ENCODE assay signal across 8 mouse cellular contexts in the genomic region with DNA sequence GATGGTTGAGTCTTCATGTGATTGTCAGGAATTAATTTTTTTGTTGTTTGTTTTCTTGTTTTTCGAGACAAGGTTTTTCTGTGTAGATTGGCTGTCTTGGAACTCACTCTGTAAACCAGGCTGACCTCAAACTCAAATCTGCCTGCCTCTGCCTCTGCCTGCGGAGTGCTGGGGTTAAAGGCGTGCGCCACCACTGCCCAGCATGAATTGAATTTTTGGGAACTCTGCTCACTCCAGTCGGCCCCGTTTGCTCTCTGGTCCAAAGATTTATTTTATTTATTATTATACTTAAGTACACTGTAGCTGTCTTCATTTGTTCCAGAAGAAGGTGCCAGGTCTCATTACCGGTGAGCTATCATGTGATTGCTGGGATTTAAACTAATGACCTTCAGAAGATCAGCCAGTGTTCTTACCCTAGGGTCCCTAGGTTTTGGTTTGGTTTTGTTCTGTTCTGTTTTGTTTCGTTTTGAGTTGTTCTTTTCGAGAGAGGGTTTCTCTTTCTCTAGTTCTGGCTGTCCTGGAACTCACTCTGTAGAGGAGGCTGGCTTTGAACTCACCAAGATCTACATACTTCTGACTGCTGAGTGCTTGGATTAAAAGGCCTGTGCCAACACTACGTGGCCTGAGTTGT. TPM values are rescaled to one million over a fixed set of nuclear protein-coding genes. Genes with fewer than 3 reads are reported as not detected.
DNase-seq lines count a peak whose midpoint lies in the region; ATAC-seq lines count a peak whose summit lies in the region.

No protein-coding gene starts in this region.

- H3K4me3 ChIP-seq in kidney, embryonic 15.5 days (replicated peaks): peak overlapping the region; percentile 95
- H3K4me3 ChIP-seq in embryonic facial prominence, embryonic 10.5 days: peak overlapping the region; percentile 95
- H3K4me3 ChIP-seq in hindbrain, embryonic 16.5 days (ENCODE audit: low read length): peak overlapping the region; percentile 77
- H3K4me3 ChIP-seq in midbrain, embryonic 14.5 days (replicated peaks; ENCODE audit: low read depth, low read length): peak overlapping the region; percentile 90

- no peaks in the 10 kb centered on the region for H3K9me3 ChIP-seq in kidney, embryonic 15.5 days (replicated peaks)
- no peaks in the 10 kb centered on the region for H3K9me3 ChIP-seq in embryonic facial prominence, embryonic 10.5 days
- no peaks in the 10 kb centered on the region for H3K9me3 ChIP-seq in hindbrain, embryonic 16.5 days (ENCODE audit: control insufficient read depth, low read length)
- H3K9me3 ChIP-seq in midbrain, embryonic 14.5 days (ENCODE audit: control insufficient read depth, low read length): no peaks in the 10 kb centered on the region

- no peaks in the 10 kb centered on the region for H3K27me3 ChIP-seq in kidney, embryonic 15.5 days
- H3K27me3 ChIP-seq in embryonic facial prominence, embryonic 10.5 days (replicated peaks; ENCODE audit: low read depth, poor library complexity, severe bottlenecking): no peaks in the 10 kb centered on the region; the same call in 1 of the 2 replicates
- no peaks in the 10 kb centered on the region for H3K27me3 ChIP-seq in hindbrain, embryonic 16.5 days (replicated peaks; ENCODE audit: control insufficient read depth, insufficient read depth, low read length)
- no peaks in the 10 kb centered on the region for H3K27me3 ChIP-seq in midbrain, embryonic 14.5 days (ENCODE audit: control insufficient read depth, insufficient read depth, low read length)

- peak overlapping the region; percentile 94 for H3K4me2 ChIP-seq in kidney, embryonic 15.5 days
- H3K4me2 ChIP-seq in hindbrain, embryonic 16.5 days (ENCODE audit: low read length): peak overlapping the region; percentile 51
- peak overlapping the region; percentile 83 for H3K4me2 ChIP-seq in midbrain, embryonic 14.5 days (ENCODE audit: low read length)

- H3K27ac ChIP-seq in kidney, embryonic 15.5 days: peak overlapping the region; percentile 96
- H3K27ac ChIP-seq in embryonic facial prominence, embryonic 10.5 days (replicated peaks): peak overlapping the region; percentile 99
- H3K27ac ChIP-seq in hindbrain, embryonic 16.5 days (ENCODE audit: low read depth, low read length): peak overlapping the region; percentile 54; the same call in 1 of the 2 replicates
- no peak overlapping the region for H3K27ac ChIP-seq in midbrain, embryonic 14.5 days (replicated peaks; ENCODE audit: low read depth, low read length)

- H3K4me1 ChIP-seq in kidney, embryonic 15.5 days: peaks cover 44% of the 10 kb centered on the region
- H3K4me1 ChIP-seq in embryonic facial prominence, embryonic 10.5 days: peaks cover 56% of the 10 kb centered on the region
- H3K4me1 ChIP-seq in hindbrain, embryonic 16.5 days (ENCODE audit: control insufficient read depth, insufficient read depth, low read depth, low read length): peaks cover 28% of the 10 kb centered on the region
- H3K4me1 ChIP-seq in midbrain, embryonic 14.5 days (ENCODE audit: control insufficient read depth, insufficient read depth, low read length): peaks cover 15% of the 10 kb centered on the region

- peaks cover 32% of the 10 kb centered on the region for H3K36me3 ChIP-seq in kidney, embryonic 15.5 days
- H3K36me3 ChIP-seq in embryonic facial prominence, embryonic 10.5 days (replicated peaks): peaks cover 36% of the 10 kb centered on the region
- H3K36me3 ChIP-seq in hindbrain, embryonic 16.5 days (ENCODE audit: control insufficient read depth, insufficient read depth, low read length): peaks cover 12% of the 10 kb centered on the region
- peaks cover 33% of the 10 kb centered on the region for H3K36me3 ChIP-seq in midbrain, embryonic 14.5 days (ENCODE audit: control insufficient read depth, insufficient read depth, low read length)

- WGBS in kidney, embryonic 15.5 days: 49% methylated on average over 10 of the region's 10 CpGs
- WGBS in embryonic facial prominence, embryonic 10.5 days: 54% methylated on average over 10 of the region's 10 CpGs
- whole genome bisulfite sequencing in hindbrain, embryonic 16.5 days: 45% methylated on average over 10 of the region's 10 CpGs
- WGBS in midbrain, embryonic 14.5 days: 57% methylated on average over 10 of the region's 10 CpGs

- ATAC-seq in kidney, embryonic 15.5 days (replicated peaks; ENCODE audit: low FRiP score): no peak
- ATAC-seq in hindbrain, embryonic 16.5 days: no peak
- ATAC-seq in midbrain, embryonic 14.5 days (ENCODE audit: low FRiP score, low TSS enrichment): no peak

- H3K9ac ChIP-seq in kidney, embryonic 15.5 days: 0 out of 2 replicates have a peak overlapping the region, but pooled peaks have one; percentile 97
- H3K9ac ChIP-seq in hindbrain, embryonic 16.5 days (ENCODE audit: low read depth, low read length): peak overlapping the region; percentile 45; the same call in 1 of the 2 replicates
- H3K9ac ChIP-seq in midbrain, embryonic 14.5 days (replicated peaks; ENCODE audit: low read length): 0 out of 2 replicates have a peak overlapping the region, but pooled peaks have one; percentile 1

- DNase-seq in kidney, adult 9 months: no peak
- DNase-seq in embryonic facial prominence, embryonic 10.5 days (ENCODE audit: low spot score): no peak
- DNase-seq in midbrain, embryonic 14.5 days: no peak
- no peak for DNase-seq in cerebellum, adult 11 months
- DNase-seq in thymus, postnatal 14 days: no peak
- no peak for DNase-seq in frontal cortex, adult 2 months (ENCODE audit: extremely low spot score in 1 of 2, low spot score in 1 of 2)

RNA-seq across cellular contexts. Expression of a gene that starts 0.6 kb away (rescaled TPM):
- 1,327 and 1,492 TPM in 2 replicates for polyA plus RNA-seq in kidney, embryonic 15.5 days (2015; fragmentation: Nextera tagmentation; extraction: Ambion mirVana)
- 1,123 and 1,138 TPM in 2 replicates for polyA plus RNA-seq in embryonic facial prominence, embryonic 10.5 days (2016; fragmentation: Nextera tagmentation; extraction: Ambion mirVana)
- polyA plus RNA-seq in hindbrain, embryonic 16.5 days (2015; fragmentation: Nextera tagmentation; extraction: Ambion mirVana): 662 and 677 TPM in 2 replicates
- 977 and 1,164 TPM in 2 replicates for polyA plus RNA-seq in midbrain, embryonic 14.5 days (2014; fragmentation: Nextera tagmentation; extraction: Ambion mirVana)
- 1,050 and 1,099 TPM in 2 replicates for polyA plus RNA-seq in frontal cortex, adult 2 months (2012; rRNA removed)

RNA-seq across cellular contexts. Expression of a gene that starts 4.2 kb away (rescaled TPM):
- 113 and 132 TPM in 2 replicates for polyA plus RNA-seq in kidney, embryonic 15.5 days (2015; fragmentation: Nextera tagmentation; extraction: Ambion mirVana)
- 107 and 123 TPM in 2 replicates for polyA plus RNA-seq in embryonic facial prominence, embryonic 10.5 days (2016; fragmentation: Nextera tagmentation; extraction: Ambion mirVana)
- polyA plus RNA-seq in hindbrain, embryonic 16.5 days (2015; fragmentation: Nextera tagmentation; extraction: Ambion mirVana): 57.3 and 60.3 TPM in 2 replicates
- 51.7 and 53.3 TPM in 2 replicates for polyA plus RNA-seq in midbrain, embryonic 14.5 days (2014; fragmentation: Nextera tagmentation; extraction: Ambion mirVana)
- polyA plus RNA-seq in frontal cortex, adult 2 months (2012; rRNA removed): 62.3 and 68.1 TPM in 2 replicates

RNA-seq across cellular contexts. Expression of a gene that starts 7.5 kb away (rescaled TPM):
- 28.7 and 31.8 TPM in 2 replicates for polyA plus RNA-seq in kidney, embryonic 15.5 days (2015; fragmentation: Nextera tagmentation; extraction: Ambion mirVana)
- polyA plus RNA-seq in embryonic facial prominence, embryonic 10.5 days (2016; fragmentation: Nextera tagmentation; extraction: Ambion mirVana): 8.8 and 9.2 TPM in 2 replicates
- polyA plus RNA-seq in hindbrain, embryonic 16.5 days (2015; fragmentation: Nextera tagmentation; extraction: Ambion mirVana): 19.7 and 20.1 TPM in 2 replicates
- polyA plus RNA-seq in midbrain, embryonic 14.5 days (2014; fragmentation: Nextera tagmentation; extraction: Ambion mirVana): 6.4 and 6.9 TPM in 2 replicates
- 74.4 and 74.7 TPM in 2 replicates for polyA plus RNA-seq in frontal cortex, adult 2 months (2012; rRNA removed)

RNA-seq across cellular contexts. Expression of a gene that starts 7.5 kb away (rescaled TPM):
- 21.1 and 25.0 TPM in 2 replicates for polyA plus RNA-seq in kidney, embryonic 15.5 days (2015; fragmentation: Nextera tagmentation; extraction: Ambion mirVana)
- 13.5 and 15.3 TPM in 2 replicates for polyA plus RNA-seq in embryonic facial prominence, embryonic 10.5 days (2016; fragmentation: Nextera tagmentation; extraction: Ambion mirVana)
- polyA plus RNA-seq in hindbrain, embryonic 16.5 days (2015; fragmentation: Nextera tagmentation; extraction: Ambion mirVana): 7.1 and 7.7 TPM in 2 replicates
- 3.9 and 4.2 TPM in 2 replicates for polyA plus RNA-seq in midbrain, embryonic 14.5 days (2014; fragmentation: Nextera tagmentation; extraction: Ambion mirVana)
- polyA plus RNA-seq in frontal cortex, adult 2 months (2012; rRNA removed): 5.7 and 7.1 TPM in 2 replicates

RNA-seq across cellular contexts. Expression of a gene that starts 9.2 kb away (rescaled TPM):
- polyA plus RNA-seq in kidney, embryonic 15.5 days (2015; fragmentation: Nextera tagmentation; extraction: Ambion mirVana): 3.1 and 4.3 TPM in 2 replicates
- 1.6 and 2.3 TPM in 2 replicates for polyA plus RNA-seq in embryonic facial prominence, embryonic 10.5 days (2016; fragmentation: Nextera tagmentation; extraction: Ambion mirVana)
- polyA plus RNA-seq in hindbrain, embryonic 16.5 days (2015; fragmentation: Nextera tagmentation; extraction: Ambion mirVana): 2.3 and 4.0 TPM in 2 replicates
- polyA plus RNA-seq in midbrain, embryonic 14.5 days (2014; fragmentation: Nextera tagmentation; extraction: Ambion mirVana): 0.97 and 1.0 TPM in 2 replicates
- polyA plus RNA-seq in frontal cortex, adult 2 months (2012; rRNA removed): 6.9 and 7.8 TPM in 2 replicates

Comparison
In these comparisons a context has a peak if more than half of its experiments do, and no peak if none do; other contexts are left out.
1. H3K9ac ChIP-seq: peak in every context shown above with its lines; median percentile 97 in kidney, embryonic 15.5 days; 45 in hindbrain, embryonic 16.5 days; 1 in midbrain, embryonic 14.5 days.